Mouse (Mus musculus): ENCODE data around the gene Gfra1. TPM values are rescaled to one million over a fixed set of nuclear protein-coding genes. Genes with fewer than 3 reads are reported as not detected.

The Gfra1 gene
- total RNA-seq, 2 experiments from 2014 or later = not detected

- ATAC-seq (replicated peaks; ENCODE audit: low FRiP score, poor library complexity, severe bottlenecking) = no peak
Observed at GRCm38 (mm10) chr19:58341351-58341750, 114.4 kb downstream of the Gfra1 start.

- no peak for ATAC-seq (replicated peaks; ENCODE audit: low FRiP score, poor library complexity, severe bottlenecking)
Observed at GRCm38 (mm10) chr19:58340221-58340620, 115.5 kb downstream of the Gfra1 start.

GRCm38 (mm10) chr19:58336802-58337201, 118.9 kb downstream of the Gfra1 start:
- no peak for ATAC-seq (replicated peaks; ENCODE audit: low FRiP score, poor library complexity, severe bottlenecking)

- ATAC-seq (replicated peaks; ENCODE audit: low FRiP score, poor library complexity, severe bottlenecking) = no peak
Observed at GRCm38 (mm10) chr19:58335585-58336530, 119.9 kb downstream of the Gfra1 start.

- ATAC-seq (replicated peaks; ENCODE audit: low FRiP score, poor library complexity, severe bottlenecking) = no peak
Observed at GRCm38 (mm10) chr19:58329305-58329704, 126.4 kb downstream of the Gfra1 start.

- ATAC-seq (replicated peaks; ENCODE audit: low FRiP score, poor library complexity, severe bottlenecking) = no peak
Observed at GRCm38 (mm10) chr19:58328014-58328413, 127.7 kb downstream of the Gfra1 start.

- no peak for ATAC-seq (replicated peaks; ENCODE audit: low FRiP score, poor library complexity, severe bottlenecking)
Observed at GRCm38 (mm10) chr19:58316474-58316873, 139.2 kb downstream of the Gfra1 start.

- ATAC-seq (replicated peaks; ENCODE audit: low FRiP score, poor library complexity, severe bottlenecking) = no peak
Observed at GRCm38 (mm10) chr19:58315681-58316080, 140.0 kb downstream of the Gfra1 start.

- ATAC-seq (replicated peaks; ENCODE audit: low FRiP score, poor library complexity, severe bottlenecking) = no peak
Observed at GRCm38 (mm10) chr19:58314631-58315030, 141.1 kb downstream of the Gfra1 start.

GRCm38 (mm10) chr19:58313785-58314184, 141.9 kb downstream of the Gfra1 start:
- ATAC-seq (replicated peaks; ENCODE audit: low FRiP score, poor library complexity, severe bottlenecking) = no peak

GRCm38 (mm10) chr19:58312492-58312891, 143.2 kb downstream of the Gfra1 start:
- no peak for ATAC-seq (replicated peaks; ENCODE audit: low FRiP score, poor library complexity, severe bottlenecking)

GRCm38 (mm10) chr19:58310334-58311315, 145.1 kb downstream of the Gfra1 start:
- ATAC-seq (replicated peaks; ENCODE audit: low FRiP score, poor library complexity, severe bottlenecking) = no peak

- ATAC-seq (replicated peaks; ENCODE audit: low FRiP score, poor library complexity, severe bottlenecking) = no peak
Observed at GRCm38 (mm10) chr19:58309620-58310275, 146.0 kb downstream of the Gfra1 start.

GRCm38 (mm10) chr19:58301105-58301504, 154.6 kb downstream of the Gfra1 start:
- ATAC-seq (replicated peaks; ENCODE audit: low FRiP score, poor library complexity, severe bottlenecking) = no peak

- no peak for ATAC-seq (replicated peaks; ENCODE audit: low FRiP score, poor library complexity, severe bottlenecking)
Observed at GRCm38 (mm10) chr19:58297926-58298325, 157.8 kb downstream of the Gfra1 start.

- ATAC-seq (replicated peaks; ENCODE audit: low FRiP score, poor library complexity, severe bottlenecking) = no peak
Observed at GRCm38 (mm10) chr19:58296842-58297190, 158.9 kb downstream of the Gfra1 start.

- no peak for ATAC-seq (replicated peaks; ENCODE audit: low FRiP score, poor library complexity, severe bottlenecking)
Observed at GRCm38 (mm10) chr19:58295986-58296841, 159.5 kb downstream of the Gfra1 start.

GRCm38 (mm10) chr19:58288145-58288544, 167.6 kb downstream of the Gfra1 start:
- ATAC-seq (replicated peaks; ENCODE audit: low FRiP score, poor library complexity, severe bottlenecking) = no peak

- ATAC-seq (replicated peaks; ENCODE audit: low FRiP score, poor library complexity, severe bottlenecking) = no peak
Observed at GRCm38 (mm10) chr19:58275281-58275680, 180.4 kb downstream of the Gfra1 start.
